Mouse (Mus musculus): Measurements from ENCODE around the gene Abcg4. TPM values are rescaled to one million over a fixed set of nuclear protein-coding genes. Genes with fewer than 3 reads are reported as not detected.

Gene Abcg4
- total RNA-seq, 2 experiments from 2014 or later, result 0.58 to 0.94 TPM

Small RNA genes within 50 kb of the gene (microRNA-seq; reads per million reads assigned to microRNA genes)
- gene Gm44335, result 0 reads per million in 2 experiments

Other genes starting within 250 kb of the Abcg4 start
- gene Thy1, start 245.2 kb downstream of the Abcg4 start, total RNA-seq (2021), result 10 to 100 TPM; 35.5 to 45.4 TPM
- 100 to 1,000 TPM; 142 to 224 TPM for gene Usp2, start 221.6 kb downstream of the Abcg4 start, total RNA-seq (2021)
- gene Mfrp, start 186.9 kb downstream of the Abcg4 start, total RNA-seq (2021), result under 1 TPM in 1 of 2 experiments, not detected in 1; 0.06 TPM
- 10 to 100 TPM; 22.9 to 25.7 TPM for gene C1qtnf5, start 181.4 kb downstream of the Abcg4 start, total RNA-seq (2021)
- 1 to 10 TPM in 1 of 2 experiments, under 1 TPM in 1; 0.23 to 1.2 TPM for gene Gm49380, start 175.1 kb downstream of the Abcg4 start, total RNA-seq (2021)
- gene Rnf26, start 175.1 kb downstream of the Abcg4 start, total RNA-seq (2021), result 1 to 10 TPM; 6.4 to 8.4 TPM
- gene Mcam, start 154.1 kb downstream of the Abcg4 start, total RNA-seq (2021), result 10 to 100 TPM; 62.3 to 83.8 TPM
- 10 to 100 TPM; 12.1 to 12.8 TPM for gene Cbl, start 54.6 kb downstream of the Abcg4 start, total RNA-seq (2021)
- not detected for gene Ccdc153, start 47.9 kb downstream of the Abcg4 start, total RNA-seq (2021)
- under 1 TPM; 0.86 to 0.98 TPM for gene Pdzd3, start 37.1 kb downstream of the Abcg4 start, total RNA-seq (2021)
- gene Nlrx1, start 20.0 kb downstream of the Abcg4 start, total RNA-seq (2021), result 10 to 100 TPM; 26.0 to 26.2 TPM
- gene Hinfp, start 17.1 kb upstream of the Abcg4 start, total RNA-seq (2021), result 1 to 10 TPM; 5.8 to 6.0 TPM
- 10 to 100 TPM; 12.1 to 13.7 TPM for gene C2cd2l, start 31.7 kb upstream of the Abcg4 start, total RNA-seq (2021)
- 10 to 100 TPM; 12.5 to 14.0 TPM for gene Dpagt1, start 37.4 kb upstream of the Abcg4 start, total RNA-seq (2021)
- gene H2afx, start 46.1 kb upstream of the Abcg4 start, total RNA-seq (2021), result 10 to 100 TPM; 21.7 to 24.8 TPM
- 10 to 100 TPM; 24.2 to 25.5 TPM for gene Hmbs, start 55.6 kb upstream of the Abcg4 start, total RNA-seq (2021)
- 10 to 100 TPM; 15.6 to 16.9 TPM for gene Vps11, start 73.1 kb upstream of the Abcg4 start, total RNA-seq (2021)
- gene Hyou1, start 90.9 kb upstream of the Abcg4 start, total RNA-seq (2021), result 10 to 100 TPM; 25.9 to 30.6 TPM
- 100 to 1,000 TPM; 164 to 179 TPM for gene Slc37a4, start 108.2 kb upstream of the Abcg4 start, total RNA-seq (2021)
- gene Rps25, start 118.5 kb upstream of the Abcg4 start, total RNA-seq (2021), result 1,000 to 10,000 TPM in 1 of 2 experiments, 100 to 1,000 TPM in 1; 952 to 1,089 TPM
- 10 to 100 TPM; 17.5 to 19.9 TPM for gene Trappc4, start 119.0 kb upstream of the Abcg4 start, total RNA-seq (2021)
- gene Ccdc84, start 130.0 kb upstream of the Abcg4 start, total RNA-seq (2021), result 1 to 10 TPM; 4.4 to 5.6 TPM
- not detected for gene Foxr1, start 152.5 kb upstream of the Abcg4 start, total RNA-seq (2021)
- under 1 TPM; 0.35 to 0.78 TPM for gene Upk2, start 166.4 kb upstream of the Abcg4 start, total RNA-seq (2021)
- gene Bcl9l, start 194.2 kb upstream of the Abcg4 start, total RNA-seq (2021), result 10 to 100 TPM; 38.9 to 44.2 TPM

All from gastrocnemius, postnatal 14 days (tissue).